Mouse (Mus musculus) liver, adult 2 months (tissue): ENCODE data around the gene Olfr1393.

Experiments used
- CTCF ChIP-seq: fragments of 200-500 bp; IDR thresholded peaks from 2 replicates; pipeline ENCODE4 v1.5.1; 2011; ENCODE audit warnings: low read depth, low read length, control low read depth
- POLR2A ChIP-seq: fragments of 200-500 bp; IDR thresholded peaks from 2 replicates; pipeline ENCODE4 v1.6.1; 2011; ENCODE audit warnings: low read length, control low read depth; ENCODE audit not compliant: insufficient read depth; ENCODE audit errors: extremely low read depth

- TF ChIP-seq CTCF (no peak), POLR2A (no peak)
These were observed 7.7 kb upstream of the Olfr1393 start for GRCm38 (mm10) chr11:49270368-49270767.
